Mouse (Mus musculus) v-Abl transformed pro-B cells (cell line): Measurements from ENCODE around the gene Slc29a1.

Experiments
- in situ Hi-C, 2 experiments: fragments of 400-800 bp; cut with MboI; formaldehyde crosslinking; loops; one replicate each; pipeline ENCODE4 v1.15.1; 2025; ENCODE audit not compliant: unreplicated experiment in 2 of 2

Slc29a1 gene

GRCm38 (mm10) chr17:45574129-45574761 is 25.2 kb downstream of the Slc29a1 start:
- in situ Hi-C loops, result loop anchor here in 1 of 2 experiments (25.0 kb wide), 1 partner anchor 463 kb away; the partner anchor contains the start of gene Vegfa

- in situ Hi-C loops, result loop anchor here in 1 of 2 experiments (25.0 kb wide), 1 partner anchor 464 kb away; the partner anchor contains the start of gene Vegfa
Observed at GRCm38 (mm10) chr17:45573780-45574123, 25.7 kb downstream of the Slc29a1 start.

GRCm38 (mm10) chr17:45573087-45573779 is 26.2 kb downstream of the Slc29a1 start, which contains the start of gene Hsp90ab1:
Hsp90ab1 (minus strand) TSS chr17:45573271.
- in situ Hi-C loops, result loop anchor here in 1 of 2 experiments (25.0 kb wide), 1 partner anchor 464 kb away; the partner anchor contains the start of gene Vegfa

GRCm38 (mm10) chr17:45572103-45573086 is 27.0 kb downstream of the Slc29a1 start:
- in situ Hi-C loops, result loop anchor here in 1 of 2 experiments (25.0 kb wide), 1 partner anchor 465 kb away; the partner anchor contains the start of gene Vegfa

GRCm38 (mm10) chr17:45569999-45570398 is 29.4 kb downstream of the Slc29a1 start:
- in situ Hi-C loops, result loop anchor here in 1 of 2 experiments (25.0 kb wide), 1 partner anchor 467 kb away; the partner anchor contains the start of gene Vegfa

GRCm38 (mm10) chr17:45568990-45569389 is 30.4 kb downstream of the Slc29a1 start:
- in situ Hi-C loops, result loop anchor here in 1 of 2 experiments (25.0 kb wide), 1 partner anchor 468 kb away; the partner anchor contains the start of gene Vegfa

- in situ Hi-C loops, result loop anchor here in 1 of 2 experiments (25.0 kb wide), 1 partner anchor 470 kb away; the partner anchor contains the start of gene Vegfa
Observed at GRCm38 (mm10) chr17:45567162-45567601, 32.2 kb downstream of the Slc29a1 start.

- in situ Hi-C loops, result loop anchor here in 1 of 2 experiments (25.0 kb wide), 1 partner anchor 471 kb away; the partner anchor contains the start of gene Vegfa
Observed at GRCm38 (mm10) chr17:45566360-45567161, 32.8 kb downstream of the Slc29a1 start.

- in situ Hi-C loops, result loop anchor here in 1 of 2 experiments (25.0 kb wide), 1 partner anchor 471 kb away; the partner anchor contains the start of gene Vegfa
Observed at GRCm38 (mm10) chr17:45566031-45566359, 33.4 kb downstream of the Slc29a1 start.

GRCm38 (mm10) chr17:45565103-45565502 is 34.3 kb downstream of the Slc29a1 start:
- in situ Hi-C loops, result loop anchor here in 1 of 2 experiments (25.0 kb wide), 1 partner anchor 472 kb away; the partner anchor contains the start of gene Vegfa

- in situ Hi-C loops, result loop anchor here in 1 of 2 experiments (25.0 kb wide), 1 partner anchor 473 kb away; the partner anchor contains the start of gene Vegfa
Observed at GRCm38 (mm10) chr17:45564531-45565084, 34.8 kb downstream of the Slc29a1 start.

GRCm38 (mm10) chr17:45563655-45564530 is 35.5 kb downstream of the Slc29a1 start, which contains the start of gene Slc35b2:
Slc35b2 (plus strand) TSS chr17:45563874.
- in situ Hi-C loops, result loop anchor here in 1 of 2 experiments (25.0 kb wide), 1 partner anchor 473 kb away; the partner anchor contains the start of gene Vegfa

GRCm38 (mm10) chr17:45563216-45563615 is 36.2 kb downstream of the Slc29a1 start:
- in situ Hi-C loops, result loop anchor here in 1 of 2 experiments (25.0 kb wide), 1 partner anchor 474 kb away; the partner anchor contains the start of gene Vegfa

GRCm38 (mm10) chr17:45559732-45560525 is 39.5 kb downstream of the Slc29a1 start:
- in situ Hi-C loops, result loop anchor here in 1 of 2 experiments (25.0 kb wide), 1 partner anchor 477 kb away; the partner anchor contains the start of gene Vegfa

GRCm38 (mm10) chr17:45557998-45558862 is 41.2 kb downstream of the Slc29a1 start:
- in situ Hi-C loops, result loop anchor here in 1 of 2 experiments (25.0 kb wide), 1 partner anchor 479 kb away; the partner anchor contains the start of gene Vegfa
